Mouse (Mus musculus): ENCODE measurements at regions not wholly inside any gene's neighbourhood (a gene's known extent, or its start where the extent isn't known, plus 50 kb on each side); places are given as distances from the start of the nearest gene placed in this dataset.

GRCm38 (mm10) chr7:68440661-68441150, 167.1 kb downstream of the Fam169b start:
- TF ChIP-seq E2F4 (IDR thresholded peaks at IDR 0.05; ENCODE audit: insufficient read depth) (no peak), MYOD1 (IDR thresholded peaks at IDR 0.05; ENCODE audit: control insufficient read depth in 1 of 3, insufficient read length in 2 of 3, low read depth in 2 of 3) (no peak), POLR2A (IDR thresholded peaks at IDR 0.05; ENCODE audit: insufficient read length, low read depth) (no peak)

Data from myocyte (in vitro differentiated cells).